Mouse (Mus musculus) forebrain, embryonic 12.5 days (tissue): ENCODE measurements around the gene Atp4b. TPM values are rescaled to one million over a fixed set of nuclear protein-coding genes. Genes with fewer than 3 reads are reported as not detected.

ENCODE experiments used
- ATAC-seq: fragments of 200-750 bp; cut with Nextera tagmentation; 2 replicates; pipeline ENCODE4 v1.8.0; 2017; ENCODE audit warnings: moderate TSS enrichment; ENCODE audit not compliant: low FRiP score
- H3K27ac ChIP-seq: fragments of 300-500 bp; sonication (generic); 2 replicates; pipeline ENCODE4 v1.5.1; 2016; ENCODE audit warnings: mild to moderate bottlenecking
- H3K27me3 ChIP-seq: fragments of 300-500 bp; sonication (generic); 2 replicates; pipeline ENCODE4 v1.6.1; 2016; ENCODE audit warnings: mild to moderate bottlenecking
- H3K36me3 ChIP-seq: fragments of 300-500 bp; sonication (generic); replicated peaks from 2 replicates; pipeline ENCODE4 v1.6.1; 2016; ENCODE audit warnings: mild to moderate bottlenecking
- H3K4me1 ChIP-seq: fragments of 300-500 bp; sonication (generic); 2 replicates; pipeline ENCODE4 v1.6.1; 2016
- H3K4me2 ChIP-seq: fragments of 300-500 bp; sonication (generic); 2 replicates; pipeline ENCODE4 v1.6.1; 2016; ENCODE audit warnings: mild to moderate bottlenecking, moderate library complexity
- H3K4me3 ChIP-seq: fragments of 300-500 bp; sonication (generic); replicated peaks from 2 replicates; pipeline ENCODE4 v1.5.1; 2016; ENCODE audit warnings: mild to moderate bottlenecking
- H3K9ac ChIP-seq: fragments of 300-500 bp; sonication (generic); 2 replicates; pipeline ENCODE4 v1.6.1; 2016; ENCODE audit warnings: mild to moderate bottlenecking
- H3K9me3 ChIP-seq: fragments of 300-500 bp; sonication (generic); 2 replicates; pipeline ENCODE4 v1.6.1; 2016
- WGBS: fragments of 180-500 bp; shearing (Covaris S2); methylation state at CpG from one replicate; pipeline ENCODE4 v1.1.7; 2016; 5-methylcytosine and 5-hydroxymethylcytosine counted together
- polyA plus RNA-seq: library from polyadenylated mRNA; unstranded; fragments of >200 nt; fragmentation: Nextera tagmentation; extraction: Ambion mirVana; gene quantifications from 2 replicates; pipeline ENCODE4 v1.2.1, GENCODE M21; 2016

The Atp4b gene
- polyA plus RNA-seq, 1 experiment from 2014 or later = not detected

GRCm38 (mm10) chr8:13413823-13414390 lies 17.3 kb upstream of the Atp4b start:
- no peak overlapping the region for H3K27ac ChIP-seq
- no peak overlapping the region for H3K4me2 ChIP-seq
- no peaks in the 10 kb centered on the region for H3K4me1 ChIP-seq
- WGBS = 63% methylated on average over 12 of the region's 12 CpGs
- H3K27me3 ChIP-seq = peaks cover 3% of the 10 kb centered on the region; the same call in 1 of the 2 replicates
- no peaks in the 10 kb centered on the region for H3K36me3 ChIP-seq
- no peak overlapping the region for H3K4me3 ChIP-seq
- no peak overlapping the region for H3K9ac ChIP-seq
- ATAC-seq = no peak
- H3K9me3 ChIP-seq = no peaks in the 10 kb centered on the region

DNA sequence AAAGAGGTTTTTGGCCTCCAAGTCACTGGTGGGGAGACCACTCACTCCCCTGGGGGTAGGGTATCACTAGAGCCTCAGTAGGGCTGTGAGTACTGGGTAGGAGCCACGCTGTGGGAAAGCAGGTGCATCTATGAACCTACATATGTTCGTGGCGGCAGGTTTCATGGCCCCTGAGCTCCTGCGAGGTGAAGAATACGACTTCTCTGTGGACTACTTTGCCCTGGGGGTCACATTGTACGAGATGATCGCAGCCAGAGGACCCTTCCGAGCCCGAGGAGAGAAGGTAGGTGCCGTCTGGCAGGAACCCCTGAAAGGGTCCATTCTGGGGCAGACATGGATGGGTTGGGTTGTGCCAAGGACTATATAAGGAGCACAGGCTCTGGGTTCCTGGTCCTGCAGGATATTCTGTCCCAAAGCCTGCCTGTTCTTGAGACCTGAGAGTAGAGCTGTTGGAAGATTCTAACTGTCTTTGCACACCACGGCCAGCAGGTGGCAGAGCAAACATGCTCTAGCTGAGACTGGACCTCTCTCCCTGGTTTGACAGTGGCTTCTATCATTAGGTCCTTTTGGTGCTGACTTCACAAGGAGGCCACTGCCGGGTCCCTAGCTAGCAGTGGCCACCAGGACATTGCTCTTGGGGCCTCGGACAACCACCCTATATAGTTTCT lies 16.4 kb upstream of the Atp4b start:
- H3K4me3 ChIP-seq = no peak overlapping the region
- no peaks in the 10 kb centered on the region for H3K9me3 ChIP-seq
- H3K4me1 ChIP-seq = no peaks in the 10 kb centered on the region
- no peak overlapping the region for H3K27ac ChIP-seq
- H3K36me3 ChIP-seq = no peaks in the 10 kb centered on the region
- H3K9ac ChIP-seq = no peak overlapping the region
- ATAC-seq = no peak
- 67% methylated on average over 13 of the region's 13 CpGs for WGBS
- H3K4me2 ChIP-seq = no peak overlapping the region
- peaks cover 3% of the 10 kb centered on the region; the same call in 1 of the 2 replicates for H3K27me3 ChIP-seq

DNA sequence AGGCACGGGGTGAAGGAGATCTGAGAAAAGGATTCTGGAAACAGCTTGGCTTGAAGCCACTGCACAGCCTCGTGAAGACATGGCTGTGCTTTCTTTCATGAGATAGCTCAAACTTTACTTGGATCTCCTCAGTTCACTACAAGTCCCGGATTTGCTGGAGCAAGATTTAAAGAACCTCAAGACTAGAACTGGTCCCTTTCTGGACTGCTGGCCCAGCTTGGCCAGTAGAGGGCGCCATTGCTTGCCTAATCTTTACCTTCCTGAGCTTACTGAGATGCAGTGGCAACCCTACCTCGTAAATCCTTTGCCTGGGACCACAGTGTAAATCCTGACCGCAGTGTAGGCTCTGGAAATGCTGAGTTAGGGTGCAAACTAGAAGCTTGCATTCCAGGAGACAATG lies 15.0 kb upstream of the Atp4b start:
- Histone ChIP-seq H3K4me2 (no peak overlapping the region), H3K9me3 (no peaks in the 10 kb centered on the region), H3K9ac (no peak overlapping the region), H3K4me3 (no peak overlapping the region), H3K27me3 (peaks cover 3% of the 10 kb centered on the region; the same call in 1 of the 2 replicates), H3K4me1 (no peaks in the 10 kb centered on the region), H3K36me3 (no peaks in the 10 kb centered on the region), H3K27ac (no peak overlapping the region)
- ATAC-seq = no peak
- 29% methylated on average over 6 of the region's 6 CpGs for WGBS

GRCm38 (mm10) chr8:13406011-13406410 lies 9.4 kb upstream of the Atp4b start:
- Histone ChIP-seq H3K9ac (no peak overlapping the region), H3K27me3 (no peaks in the 10 kb centered on the region), H3K4me2 (no peak overlapping the region), H3K4me3 (no peak overlapping the region), H3K36me3 (no peaks in the 10 kb centered on the region), H3K4me1 (0 out of 2 replicates have a peak, but pooled peaks cover 5% of the 10 kb centered on the region), H3K27ac (no peak overlapping the region), H3K9me3 (no peaks in the 10 kb centered on the region)
- ATAC-seq = no peak
- WGBS = 62% methylated on average over 5 of the region's 5 CpGs

GRCm38 (mm10) chr8:13404666-13405131 lies 8.1 kb upstream of the Atp4b start, which contains the start of gene Grk1:
Grk1 (plus strand) TSS chr8:13405081.
- Histone ChIP-seq H3K36me3 (no peaks in the 10 kb centered on the region), H3K27me3 (no peaks in the 10 kb centered on the region), H3K4me3 (no peak within 1 kb of the TSS), H3K4me2 (no peak within 1 kb of the TSS), H3K9ac (no peak within 1 kb of the TSS), H3K9me3 (no peaks in the 10 kb centered on the region), H3K4me1 (0 out of 2 replicates have a peak, but pooled peaks cover 5% of the 10 kb centered on the region), H3K27ac (no peak within 1 kb of the TSS)
- no peak for ATAC-seq
- WGBS = 79% methylated on average over 5 of the region's 5 CpGs

DNA sequence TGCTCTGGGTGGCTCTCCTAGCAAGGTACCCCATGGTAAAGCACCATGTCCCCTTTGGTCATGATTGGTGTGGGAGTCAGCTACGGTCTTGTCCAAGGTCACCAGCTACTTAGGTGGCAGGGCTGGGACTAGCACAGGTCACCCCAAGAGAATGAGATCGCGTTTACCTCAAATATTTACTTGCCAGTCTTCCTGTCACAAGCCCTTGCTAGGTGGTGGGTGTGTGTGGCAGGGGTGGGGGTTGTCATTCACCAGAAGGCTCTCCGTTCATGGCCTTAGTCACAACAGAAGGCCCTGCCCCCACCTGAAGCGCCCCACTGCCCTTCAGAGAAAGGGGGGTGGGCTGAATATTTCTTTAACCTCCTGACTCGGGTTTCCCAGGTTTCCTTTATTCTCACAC lies 6.9 kb upstream of the Atp4b start:
- no peaks in the 10 kb centered on the region for H3K36me3 ChIP-seq
- 0 out of 2 replicates have a peak, but pooled peaks cover 5% of the 10 kb centered on the region for H3K4me1 ChIP-seq
- 84% methylated on average over 6 of the region's 6 CpGs for WGBS
- no peaks in the 10 kb centered on the region for H3K27me3 ChIP-seq
- no peaks in the 10 kb centered on the region for H3K9me3 ChIP-seq
- no peak for ATAC-seq
- no peak overlapping the region for H3K4me3 ChIP-seq
- H3K9ac ChIP-seq = no peak overlapping the region
- no peak overlapping the region for H3K27ac ChIP-seq
- H3K4me2 ChIP-seq = no peak overlapping the region

- no peak for ATAC-seq
- Histone ChIP-seq H3K4me1 (no peaks in the 10 kb centered on the region), H3K36me3 (no peaks in the 10 kb centered on the region), H3K9ac (no peak overlapping the region), H3K27ac (no peak overlapping the region), H3K27me3 (no peaks in the 10 kb centered on the region), H3K4me3 (no peak overlapping the region), H3K9me3 (no peaks in the 10 kb centered on the region), H3K4me2 (no peak overlapping the region)
- 89% methylated on average over 7 of the region's 7 CpGs for WGBS
Observed at GRCm38 (mm10) chr8:13393869-13394268, 2.8 kb downstream of the Atp4b start.

DNA sequence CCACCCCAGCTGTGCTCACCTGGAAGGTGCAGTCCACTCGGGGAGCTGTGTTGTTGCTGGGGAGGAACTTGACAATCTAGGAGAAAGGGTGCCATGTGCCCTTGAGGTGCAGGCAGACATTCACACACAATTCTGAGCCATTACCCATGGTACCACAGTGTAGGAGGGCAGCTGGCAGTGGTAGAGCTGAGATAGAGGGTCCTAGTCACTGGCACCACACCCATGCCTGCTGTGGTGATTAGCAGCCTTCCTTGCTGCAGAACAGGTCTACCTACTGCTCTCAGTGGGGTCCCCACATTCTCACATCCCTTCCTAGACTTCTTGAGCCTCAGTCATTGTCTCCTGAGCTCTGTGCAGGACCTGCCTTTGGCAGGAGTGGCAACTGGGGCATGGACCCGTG lies 7.9 kb downstream of the Atp4b start:
- Histone ChIP-seq H3K9ac (no peak overlapping the region), H3K36me3 (no peaks in the 10 kb centered on the region), H3K4me1 (no peaks in the 10 kb centered on the region), H3K4me3 (no peak overlapping the region), H3K4me2 (no peak overlapping the region), H3K27me3 (no peaks in the 10 kb centered on the region), H3K9me3 (no peaks in the 10 kb centered on the region), H3K27ac (no peak overlapping the region)
- 88% methylated on average over 2 of the region's 2 CpGs for WGBS
- no peak for ATAC-seq

DNA sequence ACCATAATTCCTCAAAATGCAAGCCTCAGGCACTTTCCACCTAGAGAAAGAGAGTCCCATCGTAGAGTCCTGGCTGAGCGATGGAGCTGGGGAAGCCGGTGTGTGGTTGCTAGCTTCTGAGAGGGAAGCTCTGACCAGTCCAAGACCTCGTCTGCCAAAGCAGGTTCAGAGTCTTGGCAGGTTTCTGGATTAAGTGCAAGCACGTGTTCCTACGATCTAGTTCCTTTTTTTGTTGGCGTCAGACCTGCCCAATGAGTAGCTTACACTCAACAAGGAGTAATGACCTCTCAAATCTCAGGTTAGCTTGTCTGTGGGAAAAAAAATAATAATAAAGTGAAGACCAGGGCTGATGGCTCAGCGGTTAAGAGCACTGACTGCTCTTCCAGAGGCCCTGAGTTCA lies 8.9 kb downstream of the Atp4b start:
- WGBS = 88% methylated on average over 8 of the region's 8 CpGs

GRCm38 (mm10) chr8:13386366-13386765 lies 10.3 kb downstream of the Atp4b start:
- H3K4me1 ChIP-seq = no peaks in the 10 kb centered on the region
- H3K27ac ChIP-seq = no peak overlapping the region
- no peak overlapping the region for H3K9ac ChIP-seq
- 81% methylated on average over 13 of the region's 13 CpGs for WGBS
- H3K4me3 ChIP-seq = no peak overlapping the region
- H3K36me3 ChIP-seq = no peaks in the 10 kb centered on the region
- no peak overlapping the region for H3K4me2 ChIP-seq
- H3K9me3 ChIP-seq = no peaks in the 10 kb centered on the region
- H3K27me3 ChIP-seq = no peaks in the 10 kb centered on the region
- ATAC-seq = no peak

More for the DNA sequence above, 8.9 kb downstream of the Atp4b start:
- Histone ChIP-seq H3K4me3 (no peak overlapping the region), H3K36me3 (no peaks in the 10 kb centered on the region), H3K27ac (no peak overlapping the region), H3K9me3 (no peaks in the 10 kb centered on the region), H3K4me2 (no peak overlapping the region), H3K27me3 (no peaks in the 10 kb centered on the region), H3K4me1 (no peaks in the 10 kb centered on the region), H3K9ac (no peak overlapping the region)
- ATAC-seq = no peak

- Histone ChIP-seq H3K27ac (no peak overlapping the region), H3K9me3 (no peaks in the 10 kb centered on the region), H3K4me2 (no peak overlapping the region), H3K4me1 (no peaks in the 10 kb centered on the region), H3K27me3 (no peaks in the 10 kb centered on the region), H3K4me3 (no peak overlapping the region), H3K9ac (no peak overlapping the region), H3K36me3 (peaks cover 22% of the 10 kb centered on the region)
- 98% methylated on average over 4 of the region's 4 CpGs for WGBS
- no peak for ATAC-seq
Observed at GRCm38 (mm10) chr8:13382999-13383398, 13.6 kb downstream of the Atp4b start.

GRCm38 (mm10) chr8:13382536-13382935 lies 14.1 kb downstream of the Atp4b start:
- WGBS = 93% methylated on average over 3 of the region's 3 CpGs

GRCm38 (mm10) chr8:13381630-13382029 lies 15.0 kb downstream of the Atp4b start:
- H3K9me3 ChIP-seq = no peaks in the 10 kb centered on the region
- no peak overlapping the region for H3K27ac ChIP-seq
- no peak for ATAC-seq
- no peak overlapping the region for H3K9ac ChIP-seq
- H3K36me3 ChIP-seq = peaks cover 32% of the 10 kb centered on the region
- WGBS = 91% methylated on average over 7 of the region's 7 CpGs
- H3K4me2 ChIP-seq = no peak overlapping the region
- H3K27me3 ChIP-seq = no peaks in the 10 kb centered on the region
- no peak overlapping the region for H3K4me3 ChIP-seq
- no peaks in the 10 kb centered on the region for H3K4me1 ChIP-seq

More at GRCm38 (mm10) chr8:13382536-13382935, 14.1 kb downstream of the Atp4b start:
- no peak overlapping the region for H3K27ac ChIP-seq
- no peaks in the 10 kb centered on the region for H3K9me3 ChIP-seq
- no peaks in the 10 kb centered on the region for H3K27me3 ChIP-seq
- no peak overlapping the region for H3K9ac ChIP-seq
- H3K4me3 ChIP-seq = no peak overlapping the region
- peaks cover 25% of the 10 kb centered on the region for H3K36me3 ChIP-seq
- ATAC-seq = no peak
- H3K4me2 ChIP-seq = no peak overlapping the region
- no peaks in the 10 kb centered on the region for H3K4me1 ChIP-seq
